Mouse (Mus musculus): ENCODE results near the gene Asic4. TPM values are rescaled to one million over a fixed set of nuclear protein-coding genes. Genes with fewer than 3 reads are reported as not detected.

Asic4 gene
- polyA plus RNA-seq, 1 experiment from 2014 or later, result 16.6 TPM

- 6% methylated on average over 10 of the region's 10 CpGs for WGBS
- Histone ChIP-seq H3K4me2 (ENCODE audit: low read length) (peak overlapping the region; percentile 70), H3K36me3 (ENCODE audit: control insufficient read depth, insufficient read depth, low read length) (no peaks in the 10 kb centered on the region), H3K9ac (replicated peaks; ENCODE audit: low read length) (peak overlapping the region; percentile 46), H3K9me3 (ENCODE audit: control insufficient read depth, low read length) (no peaks in the 10 kb centered on the region), H3K4me3 (replicated peaks; ENCODE audit: low read depth, low read length) (peak overlapping the region; percentile 45), H3K27ac (replicated peaks; ENCODE audit: low read depth, low read length) (peak overlapping the region; percentile 90), H3K27me3 (ENCODE audit: control insufficient read depth, insufficient read depth, low read length) (peaks cover 9% of the 10 kb centered on the region; the same call in 1 of the 2 replicates), H3K4me1 (ENCODE audit: control insufficient read depth, insufficient read depth, low read length) (peaks cover 86% of the 10 kb centered on the region)
- peak; percentile 79 for DNase-seq
- ATAC-seq (ENCODE audit: low FRiP score, low TSS enrichment), result no peak
These were observed 2.8 kb upstream of the Asic4 start for GRCm38 (mm10) chr1:75447265-75448051.

- Histone ChIP-seq H3K4me2 (ENCODE audit: low read length) (peak overlapping the region; percentile 70), H3K27ac (replicated peaks; ENCODE audit: low read depth, low read length) (peak overlapping the region; percentile 90), H3K9ac (replicated peaks; ENCODE audit: low read length) (peak overlapping the region; percentile 46), H3K9me3 (ENCODE audit: control insufficient read depth, low read length) (no peaks in the 10 kb centered on the region), H3K36me3 (ENCODE audit: control insufficient read depth, insufficient read depth, low read length) (no peaks in the 10 kb centered on the region), H3K27me3 (ENCODE audit: control insufficient read depth, insufficient read depth, low read length) (peaks cover 9% of the 10 kb centered on the region; the same call in 1 of the 2 replicates), H3K4me1 (ENCODE audit: control insufficient read depth, insufficient read depth, low read length) (peaks cover 80% of the 10 kb centered on the region), H3K4me3 (replicated peaks; ENCODE audit: low read depth, low read length) (peak overlapping the region; percentile 45)
- 3% methylated on average over 7 of the region's 7 CpGs for WGBS
- ATAC-seq (ENCODE audit: low FRiP score, low TSS enrichment), result no peak
- no peak for DNase-seq
These were observed 2.2 kb upstream of the Asic4 start for GRCm38 (mm10) chr1:75448052-75448431.

DNA sequence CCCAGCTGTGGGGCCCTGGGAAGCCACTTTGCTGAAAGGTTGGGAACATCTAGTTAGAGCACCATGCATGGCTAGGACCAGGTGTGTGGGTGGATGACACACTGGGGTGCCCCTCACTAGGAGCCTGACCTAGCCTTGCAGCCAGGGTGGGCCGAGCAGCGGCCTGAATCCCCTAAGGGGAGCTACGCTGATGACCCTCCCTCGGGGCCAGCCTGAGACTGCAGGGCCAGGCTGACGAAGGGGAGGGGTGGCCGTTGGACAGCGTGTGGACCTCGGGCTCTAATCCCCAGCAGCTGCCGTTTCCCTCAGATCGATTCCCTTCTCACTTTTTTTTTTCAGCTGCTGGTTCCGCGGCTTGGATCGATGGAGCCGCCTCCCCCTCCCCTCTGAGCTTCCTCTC, 1.3 kb upstream of the Asic4 start:
- peaks cover 77% of the 10 kb centered on the region for H3K4me1 ChIP-seq (ENCODE audit: control insufficient read depth, insufficient read depth, low read length)
- ATAC-seq (ENCODE audit: low FRiP score, low TSS enrichment) (no peak), DNase-seq (peak; percentile 47)
- WGBS, result 1% methylated on average over 14 of the region's 14 CpGs
- H3K27me3 ChIP-seq (ENCODE audit: control insufficient read depth, insufficient read depth, low read length), result peaks cover 9% of the 10 kb centered on the region; the same call in 1 of the 2 replicates
- H3K4me3 ChIP-seq (replicated peaks; ENCODE audit: low read depth, low read length), result peak overlapping the region; percentile 45
- peak overlapping the region; percentile 90 for H3K27ac ChIP-seq (replicated peaks; ENCODE audit: low read depth, low read length)
- H3K9ac ChIP-seq (replicated peaks; ENCODE audit: low read length), result peak overlapping the region; percentile 41
- H3K36me3 ChIP-seq (ENCODE audit: control insufficient read depth, insufficient read depth, low read length), result no peaks in the 10 kb centered on the region
- H3K4me2 ChIP-seq (ENCODE audit: low read length), result peak overlapping the region; percentile 70
- H3K9me3 ChIP-seq (ENCODE audit: control insufficient read depth, low read length), result no peaks in the 10 kb centered on the region

- Histone ChIP-seq H3K27ac (replicated peaks; ENCODE audit: low read depth, low read length) (peak overlapping the region; percentile 90), H3K4me3 (replicated peaks; ENCODE audit: low read depth, low read length) (peak overlapping the region; percentile 45), H3K9ac (replicated peaks; ENCODE audit: low read length) (peak overlapping the region; percentile 41), H3K27me3 (ENCODE audit: control insufficient read depth, insufficient read depth, low read length) (peaks cover 9% of the 10 kb centered on the region; the same call in 1 of the 2 replicates), H3K4me1 (ENCODE audit: control insufficient read depth, insufficient read depth, low read length) (peaks cover 71% of the 10 kb centered on the region), H3K9me3 (ENCODE audit: control insufficient read depth, low read length) (no peaks in the 10 kb centered on the region), H3K4me2 (ENCODE audit: low read length) (peak overlapping the region; percentile 70), H3K36me3 (ENCODE audit: control insufficient read depth, insufficient read depth, low read length) (no peaks in the 10 kb centered on the region)
- 3% methylated on average over 8 of the region's 8 CpGs for WGBS
- DNase-seq, result peak; percentile 37
- no peak for ATAC-seq (ENCODE audit: low FRiP score, low TSS enrichment)
These were observed 680 bp upstream of the Asic4 start for GRCm38 (mm10) chr1:75449377-75450135.

DNA sequence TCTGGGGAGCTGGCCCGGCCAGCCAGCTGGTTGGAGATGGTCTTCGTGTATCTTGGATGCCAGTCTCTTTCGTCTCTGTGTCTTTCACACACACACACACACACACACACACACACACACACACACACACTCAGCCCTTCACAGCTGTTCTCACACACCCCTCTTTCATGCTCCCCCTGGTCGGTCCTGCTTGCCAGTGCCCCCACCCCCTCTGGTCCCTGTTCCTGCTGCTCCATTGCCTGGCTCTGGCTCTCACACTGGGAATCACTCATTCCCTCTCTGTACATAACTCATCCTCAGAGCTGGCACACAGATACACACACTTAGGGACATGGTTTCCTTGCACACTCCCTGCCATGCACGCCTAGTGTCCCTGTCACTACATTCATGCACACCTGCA, 1.7 kb downstream of the Asic4 start:
- Histone ChIP-seq H3K4me2 (ENCODE audit: low read length) (peak overlapping the region; percentile 70), H3K27me3 (ENCODE audit: control insufficient read depth, insufficient read depth, low read length) (peaks cover 9% of the 10 kb centered on the region), H3K4me1 (ENCODE audit: control insufficient read depth, insufficient read depth, low read length) (peaks cover 68% of the 10 kb centered on the region), H3K27ac (replicated peaks; ENCODE audit: low read depth, low read length) (peak overlapping the region; percentile 90), H3K9me3 (ENCODE audit: control insufficient read depth, low read length) (no peaks in the 10 kb centered on the region), H3K9ac (replicated peaks; ENCODE audit: low read length) (peak overlapping the region; percentile 78), H3K36me3 (ENCODE audit: control insufficient read depth, insufficient read depth, low read length) (no peaks in the 10 kb centered on the region), H3K4me3 (replicated peaks; ENCODE audit: low read depth, low read length) (peak overlapping the region; percentile 45)
- WGBS, result 51% methylated on average over 5 of the region's 5 CpGs
- DNase-seq (no peak), ATAC-seq (ENCODE audit: low FRiP score, low TSS enrichment) (no peak)

- DNase-seq, result no peak
- Histone ChIP-seq H3K4me3 (replicated peaks; ENCODE audit: low read depth, low read length) (no peak overlapping the region), H3K9me3 (ENCODE audit: control insufficient read depth, low read length) (no peaks in the 10 kb centered on the region), H3K27me3 (ENCODE audit: control insufficient read depth, insufficient read depth, low read length) (peaks cover 9% of the 10 kb centered on the region), H3K36me3 (ENCODE audit: control insufficient read depth, insufficient read depth, low read length) (no peaks in the 10 kb centered on the region), H3K4me2 (ENCODE audit: low read length) (peak overlapping the region; percentile 70), H3K4me1 (ENCODE audit: control insufficient read depth, insufficient read depth, low read length) (peaks cover 47% of the 10 kb centered on the region), H3K9ac (replicated peaks; ENCODE audit: low read length) (no peak overlapping the region; the same call in 1 of the 2 replicates), H3K27ac (replicated peaks; ENCODE audit: low read depth, low read length) (peak overlapping the region; percentile 84; the same call in 1 of the 2 replicates)
- ATAC-seq (ENCODE audit: low FRiP score, low TSS enrichment), result no peak
- 72% methylated on average over 3 of the region's 3 CpGs for WGBS
These were observed 5.2 kb downstream of the Asic4 start for GRCm38 (mm10) chr1:75455433-75455832.

DNA sequence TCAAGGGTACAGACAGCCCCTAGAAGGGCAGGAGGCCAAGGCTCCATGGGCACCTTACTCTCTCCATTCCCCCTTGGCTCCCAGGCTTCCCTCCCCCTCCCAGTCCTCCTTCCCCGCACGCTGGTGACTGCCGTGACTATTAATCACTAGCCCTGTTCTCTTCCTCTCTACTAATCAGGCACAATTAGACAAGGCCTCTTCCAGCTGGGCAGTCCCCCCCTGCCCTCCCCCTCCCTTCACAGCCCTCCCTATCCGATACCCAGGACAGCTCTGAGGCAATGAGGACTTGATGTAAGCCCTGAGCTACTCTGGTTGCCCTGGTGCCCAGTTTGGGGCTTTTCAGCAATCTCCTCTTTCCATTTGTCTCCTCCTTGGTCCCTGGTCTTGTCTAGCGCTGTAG, 5.7 kb downstream of the Asic4 start:
- WGBS, result 14% methylated on average over 5 of the region's 5 CpGs
- peak overlapping the region; percentile 70 for H3K4me2 ChIP-seq (ENCODE audit: low read length)

DNA sequence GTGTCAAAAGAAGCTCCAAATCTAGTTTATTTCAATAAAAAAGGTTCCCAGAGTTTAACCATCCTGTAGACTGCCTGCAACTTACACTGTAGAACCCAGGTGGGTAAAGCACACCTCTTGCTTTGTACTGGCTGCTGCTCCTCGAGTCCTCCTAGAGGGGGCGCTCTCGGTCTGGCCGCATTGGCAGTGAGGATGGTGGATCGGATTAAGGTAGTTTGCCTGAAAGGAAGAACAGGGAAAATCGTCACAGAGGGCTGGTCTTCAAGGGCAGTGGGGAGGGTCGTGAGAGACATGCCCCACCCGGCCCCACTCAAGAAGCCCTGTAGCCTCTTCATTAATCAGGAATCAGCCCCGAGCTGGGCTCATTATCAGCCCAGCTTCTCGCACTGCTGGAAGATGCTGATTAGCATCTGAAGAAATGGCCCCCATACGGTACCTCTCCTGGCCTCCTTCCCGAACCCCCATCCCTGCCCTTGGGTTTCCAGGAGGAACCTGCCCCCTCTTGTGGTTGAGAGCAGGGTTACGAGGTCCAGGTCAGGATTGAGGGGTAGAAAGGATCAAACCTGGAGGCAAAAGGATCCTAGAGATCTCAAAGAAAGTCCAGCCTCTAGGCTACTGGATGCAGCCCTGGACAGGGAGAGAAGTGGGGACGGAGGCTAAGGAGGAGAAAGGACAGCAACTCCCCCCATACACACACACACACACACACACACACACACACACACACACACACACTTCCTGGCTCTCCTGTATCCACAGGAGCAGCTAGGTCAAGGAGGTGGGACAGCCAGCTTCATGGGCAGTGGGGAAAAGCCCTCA, 6.7 kb downstream of the Asic4 start:
- DNase-seq, result peak; percentile 62
- H3K36me3 ChIP-seq (ENCODE audit: control insufficient read depth, insufficient read depth, low read length), result no peaks in the 10 kb centered on the region
- ATAC-seq (ENCODE audit: low FRiP score, low TSS enrichment), result no peak
- H3K27me3 ChIP-seq (ENCODE audit: control insufficient read depth, insufficient read depth, low read length), result no peaks in the 10 kb centered on the region; the same call in 1 of the 2 replicates
- no peaks in the 10 kb centered on the region for H3K9me3 ChIP-seq (ENCODE audit: control insufficient read depth, low read length)
- peaks cover 37% of the 10 kb centered on the region for H3K4me1 ChIP-seq (ENCODE audit: control insufficient read depth, insufficient read depth, low read length)
- H3K9ac ChIP-seq (replicated peaks; ENCODE audit: low read length), result no peak overlapping the region
- H3K4me3 ChIP-seq (replicated peaks; ENCODE audit: low read depth, low read length), result 0 out of 2 replicates have a peak overlapping the region, but pooled peaks have one; percentile 7
- WGBS, result 6% methylated on average over 14 of the region's 14 CpGs
- H3K4me2 ChIP-seq (ENCODE audit: low read length), result peak overlapping the region; percentile 70
- peak overlapping the region; percentile 84 for H3K27ac ChIP-seq (replicated peaks; ENCODE audit: low read depth, low read length)

More for the DNA sequence above, 5.7 kb downstream of the Asic4 start:
- no peaks in the 10 kb centered on the region for H3K36me3 ChIP-seq (ENCODE audit: control insufficient read depth, insufficient read depth, low read length)
- DNase-seq, result peak; percentile 57
- H3K27me3 ChIP-seq (ENCODE audit: control insufficient read depth, insufficient read depth, low read length), result peaks cover 5% of the 10 kb centered on the region
- peak; percentile 25 for ATAC-seq (ENCODE audit: low FRiP score, low TSS enrichment)
- H3K27ac ChIP-seq (replicated peaks; ENCODE audit: low read depth, low read length), result peak overlapping the region; percentile 84
- peaks cover 41% of the 10 kb centered on the region for H3K4me1 ChIP-seq (ENCODE audit: control insufficient read depth, insufficient read depth, low read length)
- H3K9me3 ChIP-seq (ENCODE audit: control insufficient read depth, low read length), result no peaks in the 10 kb centered on the region
- H3K9ac ChIP-seq (replicated peaks; ENCODE audit: low read length), result no peak overlapping the region; the same call in 1 of the 2 replicates
- H3K4me3 ChIP-seq (replicated peaks; ENCODE audit: low read depth, low read length), result no peak overlapping the region; the same call in 1 of the 2 replicates

Data from midbrain, embryonic 14.5 days (tissue).